Comparison of ENCODE assay signal across 8 mouse cellular contexts in genomic region chr10:43477865-43478681, GRCm38 (mm10). TPM values are rescaled to one million over a fixed set of nuclear protein-coding genes. Genes with fewer than 3 reads are reported as not detected.
DNase-seq lines count a peak whose midpoint lies in the region; ATAC-seq and TF ChIP-seq lines count a peak whose summit lies in the region.

No protein-coding gene starts in this region.

- no peak; the same call in 1 of the 2 replicates for TF ChIP-seq RAD21 in MEL (IDR thresholded peaks at IDR 0.05; ENCODE audit: low read depth, low read length)

- no peak for TF ChIP-seq EP300 in MEL (IDR thresholded peaks at IDR 0.05; ENCODE audit: low read depth in 1 of 2, low read length in 2 of 2)

- peak overlapping the region; percentile 87 to 97 for H3K4me3 ChIP-seq in MEL (ENCODE audit: control insufficient read depth in 1 of 2, insufficient read depth in 1 of 2, low read depth in 2 of 2, low read length in 2 of 2)
- H3K4me3 ChIP-seq in hindbrain, embryonic 11.5 days (ENCODE audit: low read depth, low read length) = peak overlapping the region; percentile 85

- TF ChIP-seq CTCF in MEL (IDR thresholded peaks at IDR 0.05 in 2 of 3, conservative IDR thresholded peaks at IDR 0.05 in 1 of 3; ENCODE audit: control insufficient read depth in 1 of 3, insufficient read depth in 1 of 3, low read depth in 2 of 3, low read length in 3 of 3, poor library complexity in 1 of 3, severe bottlenecking in 1 of 3) = no peak

- under 1% methylated on average over 42 of the region's 42 CpGs for WGBS in hindbrain, embryonic 11.5 days

- peak in 1 of 2 experiments; percentile 70; a peak in 2 of 4 replicates for TF ChIP-seq POLR2A in MEL (IDR thresholded peaks at IDR 0.05; ENCODE audit: control insufficient read depth in 1 of 2, insufficient read depth in 1 of 2, low read depth in 1 of 2, low read length in 2 of 2, poor library complexity in 1 of 2)

- peaks cover 0 to 20% of the 10 kb centered on the region in 2 experiments; a peak in 2 of 4 replicates for H3K36me3 ChIP-seq in MEL (ENCODE audit: control insufficient read depth in 1 of 2, insufficient read depth in 2 of 2, low read length in 2 of 2)
- H3K36me3 ChIP-seq in hindbrain, embryonic 11.5 days (ENCODE audit: control insufficient read depth, insufficient read depth, low read length) = no peaks in the 10 kb centered on the region

- peak; percentile 84 for DNase-seq in MEL (ENCODE audit: low read depth, low spot score)
- peak; percentile 20 for DNase-seq in cerebellum, adult 11-12 months
- DNase-seq in forelimb bud, embryonic 11.5 days (ENCODE audit: low read depth, low spot score) = peak; percentile 72
- DNase-seq in hindbrain, embryonic 11.5 days (ENCODE audit: low spot score) = peak; percentile 81
- peak; percentile 36 to 48 for DNase-seq in layer of hippocampus, postnatal 14 days (ENCODE audit: low spot score in 2 of 2)
- peak; percentile 47 for DNase-seq in lung, postnatal 14 days
- peak; percentile 8 for DNase-seq in retina, postnatal 7 days (ENCODE audit: low read depth, low spot score)
- peak; percentile 26 to 59 for DNase-seq in urinary bladder, postnatal 36 days (ENCODE audit: low spot score in 2 of 2)

- peak overlapping the region; percentile 98 for H3K4me2 ChIP-seq in hindbrain, embryonic 11.5 days (replicated peaks; ENCODE audit: low read depth, low read length)

- peaks cover 5 to 24% of the 10 kb centered on the region in 2 experiments for H3K4me1 ChIP-seq in MEL (ENCODE audit: control insufficient read depth in 1 of 2, insufficient read depth in 2 of 2, low read length in 2 of 2)
- H3K4me1 ChIP-seq in hindbrain, embryonic 11.5 days (replicated peaks; ENCODE audit: control insufficient read depth, insufficient read depth, low read length) = no peaks in the 10 kb centered on the region; the same call in 1 of the 2 replicates

- peak overlapping the region; percentile 85 for H3K27ac ChIP-seq in MEL (ENCODE audit: control insufficient read depth, low read depth, low read length)
- H3K27ac ChIP-seq in hindbrain, embryonic 11.5 days (ENCODE audit: low read depth, low read length) = peak overlapping the region; percentile 99

- H3K27me3 ChIP-seq in MEL (ENCODE audit: control insufficient read depth in 1 of 2, insufficient read depth in 2 of 2, low read length in 2 of 2) = no peaks in the 10 kb centered on the region
- H3K27me3 ChIP-seq in hindbrain, embryonic 11.5 days (ENCODE audit: control insufficient read depth, insufficient read depth, low read length) = no peaks in the 10 kb centered on the region

- peak overlapping the region; percentile 86 for H3K9ac ChIP-seq in MEL (ENCODE audit: control insufficient read depth, low read depth, low read length, poor library complexity, severe bottlenecking)
- peak overlapping the region; percentile 99 for H3K9ac ChIP-seq in hindbrain, embryonic 11.5 days (ENCODE audit: low read depth, low read length)

- H3K79me2 ChIP-seq in MEL (ENCODE audit: control insufficient read depth, insufficient read depth, low read length, poor library complexity) = peaks cover 44% of the 10 kb centered on the region

- peak; percentile 72 for ATAC-seq in hindbrain, embryonic 11.5 days (ENCODE audit: low FRiP score)

- no peaks in the 10 kb centered on the region for H3K9me3 ChIP-seq in MEL (replicated peaks; ENCODE audit: insufficient read depth, low read length)
- no peaks in the 10 kb centered on the region for H3K9me3 ChIP-seq in hindbrain, embryonic 11.5 days (ENCODE audit: control insufficient read depth, low read length)

TF ChIP-seq in MEL, 35 proteins besides CTCF, POLR2A, EP300 and RAD21:
- TF ChIP-seq HCFC1 (IDR thresholded peaks at IDR 0.05; ENCODE audit: low read depth, low read length) (no peak; the same call in 1 of the 2 replicates), MEF2A (IDR thresholded peaks at IDR 0.05; ENCODE audit: extremely low read depth, insufficient replicate concordance, low read depth, low read length, poor library complexity, severe bottlenecking) (no peak), ZC3H11A (IDR thresholded peaks at IDR 0.05; ENCODE audit: low read depth, low read length) (no peak), POLR2AphosphoS2 (IDR thresholded peaks at IDR 0.05; ENCODE audit: low read length) (peak; percentile 46; the same call in 1 of the 2 replicates), SMC3 (IDR thresholded peaks at IDR 0.05; ENCODE audit: low read depth, low read length) (0 out of 2 replicates have a peak, but pooled peaks have one; percentile 2), USF1 (IDR thresholded peaks at IDR 0.05; ENCODE audit: low read depth, low read length) (peak; percentile 89), TCF12 (IDR thresholded peaks at IDR 0.05; ENCODE audit: low read depth, low read length) (no peak), NELFE (IDR thresholded peaks at IDR 0.05; ENCODE audit: low read depth, low read length) (peak; percentile 61), BHLHE40 (IDR thresholded peaks at IDR 0.05; ENCODE audit: borderline replicate concordance, low read depth, low read length) (no peak), GATA1 (IDR thresholded peaks at IDR 0.05; ENCODE audit: low read depth, low read length) (no peak), USF2 (IDR thresholded peaks at IDR 0.05; ENCODE audit: borderline replicate concordance in 1 of 2, insufficient read depth in 1 of 2, low read depth in 1 of 2, low read length in 2 of 2) (0 out of 4 replicates have a peak, but pooled peaks of 1 of the 2 experiments have one; percentile 18), GABPA (IDR thresholded peaks at IDR 0.05; ENCODE audit: low read depth, low read length) (no peak), E2F4 (IDR thresholded peaks at IDR 0.05; ENCODE audit: borderline replicate concordance, low read depth, low read length) (0 out of 2 replicates have a peak, but pooled peaks have one; percentile 68), MXI1 (IDR thresholded peaks at IDR 0.05; ENCODE audit: low read depth, low read length) (peak; percentile 91), JUND (IDR thresholded peaks at IDR 0.05; ENCODE audit: low read depth, low read length) (no peak), CHD2 (IDR thresholded peaks at IDR 0.05; ENCODE audit: low read length) (no peak), TAL1 (IDR thresholded peaks at IDR 0.05; ENCODE audit: low read length) (no peak), MYC (IDR thresholded peaks at IDR 0.05; ENCODE audit: low read depth, low read length) (peak; percentile 96), TBP (IDR thresholded peaks at IDR 0.05; ENCODE audit: low read depth, low read length) (peak; percentile 52; the same call in 1 of the 2 replicates), UBTF (IDR thresholded peaks at IDR 0.05; ENCODE audit: borderline replicate concordance, insufficient read depth, low read depth, low read length) (no peak), ZNF384 (IDR thresholded peaks at IDR 0.05; ENCODE audit: low read depth, low read length) (peak; percentile 83), NRF1 (IDR thresholded peaks at IDR 0.05; ENCODE audit: insufficient read depth, low read depth, low read length, poor library complexity, severe bottlenecking) (no peak), MAX (IDR thresholded peaks at IDR 0.05; ENCODE audit: low read length) (peak; percentile 79), CHD1 (IDR thresholded peaks at IDR 0.05; ENCODE audit: low read depth, low read length) (peak; percentile 97), ETS1 (IDR thresholded peaks at IDR 0.05; ENCODE audit: low read depth, low read length) (peak; percentile 76; the same call in 1 of the 2 replicates), ZKSCAN1 (IDR thresholded peaks at IDR 0.05; ENCODE audit: low read depth, low read length) (0 out of 2 replicates have a peak, but pooled peaks have one; percentile 7), MAFK (IDR thresholded peaks at IDR 0.05; ENCODE audit: borderline replicate concordance, low read depth, low read length) (no peak), SIN3A (IDR thresholded peaks at IDR 0.05; ENCODE audit: low read length) (peak; percentile 90), MYB (IDR thresholded peaks at IDR 0.05; ENCODE audit: low read depth, low read length) (no peak), MAZ (IDR thresholded peaks at IDR 0.05; ENCODE audit: low read depth, low read length) (0 out of 2 replicates have a peak, but pooled peaks have one; percentile 22), ELF1 (IDR thresholded peaks at IDR 0.05; ENCODE audit: low read depth, low read length) (no peak), POLR2AphosphoS5 (IDR thresholded peaks at IDR 0.05; ENCODE audit: borderline replicate concordance, low read depth, low read length) (no peak; the same call in 1 of the 2 replicates), ZMIZ1 (IDR thresholded peaks at IDR 0.05; ENCODE audit: low read depth, low read length) (no peak), KAT2A (conservative IDR thresholded peaks at IDR 0.05; ENCODE audit: low read depth, low read length) (no peak), RCOR1 (IDR thresholded peaks at IDR 0.05; ENCODE audit: low read depth, low read length) (no peak)

RNA-seq across cellular contexts. Expression of gene Bend3, which starts 0.6 kb away (rescaled TPM):
- 12.6 and 13.0 TPM in 2 replicates for total RNA-seq in MEL (2012; rRNA removed)
- polyA plus RNA-seq in MEL (2012; ENCODE audit: insufficient read depth in 1 of 2, insufficient read length in 2 of 2, low read depth in 1 of 2, low replicate concordance in 2 of 2, missing spikeins in 1 of 2) = 10 to 100 TPM; 18.7 to 32.8 TPM
- polyA plus RNA-seq in hindbrain, embryonic 11.5 days (2014; fragmentation: Nextera tagmentation; extraction: Ambion mirVana) = 8.7 and 8.8 TPM in 2 replicates
- total RNA-seq in layer of hippocampus, postnatal 14 days (2021) = 1 to 10 TPM; 6.3 to 7.6 TPM

RNA-seq across cellular contexts. Expression of gene Gm9803, which starts 45.8 kb away (rescaled TPM):
- total RNA-seq in MEL (2012; rRNA removed) = 10.1 and 18.7 TPM in 2 replicates
- 100 to 1,000 TPM in 1 of 2 experiments, not detected in 1; 137 TPM for polyA plus RNA-seq in MEL (2012; ENCODE audit: insufficient read depth in 1 of 2, insufficient read length in 2 of 2, low read depth in 1 of 2, low replicate concordance in 2 of 2, missing spikeins in 1 of 2)
- 9.6 and 16.8 TPM in 2 replicates for polyA plus RNA-seq in hindbrain, embryonic 11.5 days (2014; fragmentation: Nextera tagmentation; extraction: Ambion mirVana)
- 10 to 100 TPM in 1 of 2 experiments, not detected in 1; 10.7 TPM for total RNA-seq in layer of hippocampus, postnatal 14 days (2021)

Comparison
In these comparisons a context has a peak if more than half of its experiments do, and no peak if none do; other contexts are left out.
1. Peak in every context shown above with its lines: DNase-seq, ATAC-seq, H3K4me3 ChIP-seq and H3K27ac ChIP-seq.
2. DNase-seq: peak in every context shown above with its lines; median percentile 84 in MEL; 81 in hindbrain, embryonic 11.5 days; 72 in forelimb bud, embryonic 11.5 days; 47 in lung, postnatal 14 days; 42 in urinary bladder, postnatal 36 days; 42 in layer of hippocampus, postnatal 14 days; 20 in cerebellum, adult 11-12 months; 8 in retina, postnatal 7 days.